Mouse (Mus musculus): ENCODE data around the gene Rab40c. TPM values are rescaled to one million over a fixed set of nuclear protein-coding genes. Genes with fewer than 3 reads are reported as not detected.

The Rab40c gene
- polyA plus RNA-seq, 1 experiment from 2014 or later = 6.5 TPM

- H3K9ac ChIP-seq (replicated peaks) = peak within 1 kb of the TSS; percentile 47; the same call in 1 of the 2 replicates
- peak within 1 kb of the TSS; percentile 21; the same call in 1 of the 2 replicates for H3K4me3 ChIP-seq (ENCODE audit: low read depth, low read length)
- WGBS (ENCODE audit: insufficient replicate concordance) = 5% methylated on average over 20 of the region's 29 CpGs
These were observed 82.5 kb downstream of the Rab40c start, which contains the start of gene Rhbdl1 for GRCm38 (mm10) chr17:25837076-25837410. Rhbdl1 (minus strand) TSS chr17:25837295.

GRCm38 (mm10) chr17:25836397-25837075 is 83.0 kb downstream of the Rab40c start:
- TF ChIP-seq CTCF (IDR thresholded peaks at IDR 0.05; ENCODE audit: low read depth) (no peak), EP300 (IDR thresholded peaks at IDR 0.05; ENCODE audit: low read depth) (no peak)
- no peak for DNase-seq
- Histone ChIP-seq H3K4me3 (ENCODE audit: low read depth, low read length) (peak overlapping the region; percentile 21; the same call in 1 of the 2 replicates), H3K9me3 (ENCODE audit: low read length) (no peaks in the 10 kb centered on the region), H3K4me1 (ENCODE audit: insufficient read depth) (peaks cover 49% of the 10 kb centered on the region), H3K27ac (ENCODE audit: low read depth) (no peak overlapping the region), H3K27me3 (ENCODE audit: insufficient read depth, low read length) (no peaks in the 10 kb centered on the region), H3K36me3 (replicated peaks; ENCODE audit: insufficient read depth, low read length) (peaks cover 35% of the 10 kb centered on the region), H3K4me2 (ENCODE audit: low read depth, low read length) (peak overlapping the region; percentile 76), H3K9ac (replicated peaks) (peak overlapping the region; percentile 47; the same call in 1 of the 2 replicates)
- WGBS (ENCODE audit: insufficient replicate concordance) = 29% methylated on average over 20 of the region's 23 CpGs
- no peak for ATAC-seq

More at GRCm38 (mm10) chr17:25837076-25837410, 82.5 kb downstream of the Rab40c start, which contains the start of gene Rhbdl1:
- H3K4me1 ChIP-seq (ENCODE audit: insufficient read depth) = peaks cover 44% of the 10 kb centered on the region
- peak; percentile 69 for DNase-seq
- no peak for TF ChIP-seq CTCF (IDR thresholded peaks at IDR 0.05; ENCODE audit: low read depth)
- TF ChIP-seq EP300 (IDR thresholded peaks at IDR 0.05; ENCODE audit: low read depth) = no peak
- peaks cover 38% of the 10 kb centered on the region for H3K36me3 ChIP-seq (replicated peaks; ENCODE audit: insufficient read depth, low read length)
- no peaks in the 10 kb centered on the region for H3K9me3 ChIP-seq (ENCODE audit: low read length)
- H3K27ac ChIP-seq (ENCODE audit: low read depth) = no peak within 1 kb of the TSS
- H3K4me2 ChIP-seq (ENCODE audit: low read depth, low read length) = peak within 1 kb of the TSS; percentile 76
- no peak for ATAC-seq
- H3K27me3 ChIP-seq (ENCODE audit: insufficient read depth, low read length) = no peaks in the 10 kb centered on the region

GRCm38 (mm10) chr17:25835816-25836215 is 83.7 kb downstream of the Rab40c start:
- no peak overlapping the region for H3K9ac ChIP-seq (replicated peaks)
- peaks cover 35% of the 10 kb centered on the region for H3K36me3 ChIP-seq (replicated peaks; ENCODE audit: insufficient read depth, low read length)
- H3K27ac ChIP-seq (ENCODE audit: low read depth) = no peak overlapping the region
- H3K27me3 ChIP-seq (ENCODE audit: insufficient read depth, low read length) = no peaks in the 10 kb centered on the region
- no peaks in the 10 kb centered on the region for H3K9me3 ChIP-seq (ENCODE audit: low read length)
- peaks cover 54% of the 10 kb centered on the region for H3K4me1 ChIP-seq (ENCODE audit: insufficient read depth)
- DNase-seq = no peak
- TF ChIP-seq EP300 (IDR thresholded peaks at IDR 0.05; ENCODE audit: low read depth) (no peak), CTCF (IDR thresholded peaks at IDR 0.05; ENCODE audit: low read depth) (no peak)
- no peak overlapping the region for H3K4me3 ChIP-seq (ENCODE audit: low read depth, low read length)
- 91% methylated on average over 16 of the region's 16 CpGs for WGBS (ENCODE audit: insufficient replicate concordance)
- H3K4me2 ChIP-seq (ENCODE audit: low read depth, low read length) = peak overlapping the region; percentile 18; the same call in 1 of the 2 replicates
- no peak for ATAC-seq

GRCm38 (mm10) chr17:25835301-25835700 is 84.2 kb downstream of the Rab40c start:
- no peaks in the 10 kb centered on the region for H3K27me3 ChIP-seq (ENCODE audit: insufficient read depth, low read length)
- peaks cover 35% of the 10 kb centered on the region for H3K36me3 ChIP-seq (replicated peaks; ENCODE audit: insufficient read depth, low read length)
- peak overlapping the region; percentile 99 for H3K4me2 ChIP-seq (ENCODE audit: low read depth, low read length)
- H3K9me3 ChIP-seq (ENCODE audit: low read length) = no peaks in the 10 kb centered on the region
- H3K9ac ChIP-seq (replicated peaks) = no peak overlapping the region
- peaks cover 58% of the 10 kb centered on the region for H3K4me1 ChIP-seq (ENCODE audit: insufficient read depth)
- ATAC-seq = no peak
- no peak overlapping the region for H3K4me3 ChIP-seq (ENCODE audit: low read depth, low read length)
- TF ChIP-seq CTCF (IDR thresholded peaks at IDR 0.05; ENCODE audit: low read depth) = no peak
- TF ChIP-seq EP300 (IDR thresholded peaks at IDR 0.05; ENCODE audit: low read depth) = no peak
- WGBS (ENCODE audit: insufficient replicate concordance) = 87% methylated on average over 7 of the region's 7 CpGs
- H3K27ac ChIP-seq (ENCODE audit: low read depth) = no peak overlapping the region
- DNase-seq = no peak

- TF ChIP-seq CTCF (IDR thresholded peaks at IDR 0.05; ENCODE audit: low read depth) (no peak), EP300 (IDR thresholded peaks at IDR 0.05; ENCODE audit: low read depth) (no peak)
- peaks cover 32% of the 10 kb centered on the region for H3K36me3 ChIP-seq (replicated peaks; ENCODE audit: insufficient read depth, low read length)
- ATAC-seq (no peak), DNase-seq (no peak)
- peak overlapping the region; percentile 99 for H3K27ac ChIP-seq (ENCODE audit: low read depth)
- H3K4me3 ChIP-seq (ENCODE audit: low read depth, low read length) = peak overlapping the region; percentile 75
- H3K9ac ChIP-seq (replicated peaks) = peak overlapping the region; percentile 84
- H3K4me2 ChIP-seq (ENCODE audit: low read depth, low read length) = peak overlapping the region; percentile 99
- 76% methylated on average over 12 of the region's 12 CpGs for WGBS (ENCODE audit: insufficient replicate concordance)
- no peaks in the 10 kb centered on the region for H3K9me3 ChIP-seq (ENCODE audit: low read length)
- no peaks in the 10 kb centered on the region for H3K27me3 ChIP-seq (ENCODE audit: insufficient read depth, low read length)
- H3K4me1 ChIP-seq (ENCODE audit: insufficient read depth) = peaks cover 62% of the 10 kb centered on the region
These were observed 84.8 kb downstream of the Rab40c start for GRCm38 (mm10) chr17:25834595-25835222.

GRCm38 (mm10) chr17:25833961-25834594 is 85.4 kb downstream of the Rab40c start:
- ATAC-seq = no peak
- TF ChIP-seq EP300 (IDR thresholded peaks at IDR 0.05; ENCODE audit: low read depth) (no peak), CTCF (IDR thresholded peaks at IDR 0.05; ENCODE audit: low read depth) (no peak)
- Histone ChIP-seq H3K9me3 (ENCODE audit: low read length) (no peaks in the 10 kb centered on the region), H3K4me1 (ENCODE audit: insufficient read depth) (peaks cover 67% of the 10 kb centered on the region), H3K36me3 (replicated peaks; ENCODE audit: insufficient read depth, low read length) (peaks cover 26% of the 10 kb centered on the region), H3K27me3 (ENCODE audit: insufficient read depth, low read length) (no peaks in the 10 kb centered on the region), H3K4me2 (ENCODE audit: low read depth, low read length) (peak overlapping the region; percentile 99), H3K27ac (ENCODE audit: low read depth) (peak overlapping the region; percentile 99), H3K4me3 (ENCODE audit: low read depth, low read length) (peak overlapping the region; percentile 75), H3K9ac (replicated peaks) (peak overlapping the region; percentile 84)
- no peak for DNase-seq
- WGBS (ENCODE audit: insufficient replicate concordance) = 33% methylated on average over 6 of the region's 6 CpGs
